Mouse (Mus musculus): Measurements from ENCODE around the gene Tulp3.

- TF ChIP-seq POLR2A (IDR thresholded peaks at IDR 0.05; ENCODE audit: control insufficient read depth, extremely low read depth, insufficient read depth, low read length, poor library complexity): no peak
- TF ChIP-seq CTCF (IDR thresholded peaks at IDR 0.05; ENCODE audit: borderline replicate concordance, control insufficient read depth, extremely low read depth, insufficient read depth, low read length, poor library complexity): no peak
Observed at GRCm38 (mm10) chr6:128399421-128400185, 44.0 kb upstream of the Tulp3 start.
